Mouse (Mus musculus) intestine, postnatal 0 days (tissue): ENCODE measurements around the gene Stoml1. TPM values are rescaled to one million over a fixed set of nuclear protein-coding genes. Genes with fewer than 3 reads are reported as not detected.

ENCODE experiments used
- ATAC-seq: fragments of 200-750 bp; cut with Nextera tagmentation; 2 replicates; pipeline ENCODE4 v1.8.0; 2017; ENCODE audit warnings: mild to moderate bottlenecking, moderate TSS enrichment, moderate library complexity
- H3K27ac ChIP-seq: fragments of 300-500 bp; sonication (generic); 2 replicates; pipeline ENCODE4 v1.5.1; 2014; ENCODE audit warnings: mild to moderate bottlenecking, low read depth, low read length, moderate library complexity
- H3K27me3 ChIP-seq: fragments of 300-500 bp; sonication (generic); replicated peaks from 2 replicates; pipeline ENCODE4 v1.6.1; 2014; ENCODE audit warnings: low read length, mixed read lengths; ENCODE audit not compliant: control insufficient read depth, insufficient read depth
- H3K36me3 ChIP-seq: fragments of 300-500 bp; sonication (generic); 2 replicates; pipeline ENCODE4 v1.6.1; 2014; ENCODE audit warnings: mild to moderate bottlenecking, moderate library complexity; ENCODE audit not compliant: control insufficient read depth, insufficient read depth
- H3K4me1 ChIP-seq: fragments of 300-500 bp; sonication (generic); replicated peaks from 2 replicates; pipeline ENCODE4 v1.6.1; 2014; ENCODE audit warnings: antibody characterized with exemption, low read length, mixed read lengths; ENCODE audit not compliant: control insufficient read depth, insufficient read depth
- H3K4me2 ChIP-seq: fragments of 300-500 bp; sonication (generic); replicated peaks from 2 replicates; pipeline ENCODE4 v1.6.1; 2014; ENCODE audit warnings: low read depth, mild to moderate bottlenecking, moderate library complexity
- H3K4me3 ChIP-seq: fragments of 300-500 bp; sonication (generic); 2 replicates; pipeline ENCODE4 v1.5.1; 2014; ENCODE audit warnings: low read depth, low read length
- H3K9ac ChIP-seq: fragments of 300-500 bp; sonication (generic); 2 replicates; pipeline ENCODE4 v1.6.1; 2014; ENCODE audit warnings: mild to moderate bottlenecking, low read depth, low read length
- H3K9me3 ChIP-seq: fragments of 300-500 bp; sonication (generic); 2 replicates; pipeline ENCODE4 v1.6.1; 2016; ENCODE audit warnings: mixed run types; ENCODE audit not compliant: control insufficient read depth
- CTCF ChIP-seq: sonication (generic); IDR thresholded peaks from 2 replicates; pipeline ENCODE4 v1.5.1; 2016; ENCODE audit warnings: low read depth, mild to moderate bottlenecking, control low read depth, antibody characterized with exemption, moderate library complexity
- WGBS: fragments of 180-500 bp; shearing (Covaris S2); extraction: QIAGEN DNeasy Blood & Tissue Kit; methylation state at CpG from one replicate; pipeline ENCODE4 v1.1.7; 2014; 5-methylcytosine and 5-hydroxymethylcytosine counted together
- polyA plus RNA-seq: library from polyadenylated mRNA; unstranded; fragments of >200 nt; fragmentation: Nextera tagmentation; extraction: Ambion mirVana; gene quantifications from 2 replicates; pipeline ENCODE4 v1.2.1, GENCODE M21; 2015

The Stoml1 gene
- polyA plus RNA-seq, 1 experiment from 2014 or later: 15.9 TPM

DNA sequence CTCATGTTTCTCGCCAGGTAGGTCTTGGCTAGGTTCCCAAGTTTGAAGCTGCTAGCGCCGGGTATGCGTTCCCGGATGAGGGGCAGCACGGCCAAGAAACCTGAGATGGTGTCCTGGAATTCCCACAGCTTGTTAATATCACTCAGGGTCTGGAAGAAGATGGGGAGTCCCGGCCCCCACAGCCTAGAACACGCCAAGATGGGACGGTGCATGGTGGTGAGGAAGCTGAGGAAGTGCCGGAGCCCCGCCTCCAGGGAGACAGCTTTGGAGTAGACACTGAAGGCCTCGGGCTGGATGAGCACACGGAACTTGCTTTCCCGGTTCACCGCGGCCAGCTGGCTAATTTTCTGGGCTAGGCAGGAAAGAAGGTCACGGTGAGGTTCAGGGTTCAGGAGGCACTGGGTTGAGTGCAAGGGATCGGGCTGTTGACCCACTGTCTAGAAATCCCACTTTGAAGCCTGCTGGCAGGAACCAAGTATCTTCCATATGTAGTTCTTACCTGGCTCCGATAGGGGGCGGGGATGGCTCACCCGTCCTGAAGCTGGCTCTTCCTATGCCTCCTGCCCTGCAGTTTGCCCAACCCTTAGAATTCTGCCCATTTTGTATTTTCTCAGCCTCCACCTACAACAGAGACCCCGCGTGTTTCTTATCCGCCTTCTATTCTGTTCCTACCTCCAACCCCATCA is 32.6 kb upstream of the Stoml1 start:
- WGBS: 70% methylated on average over 24 of the region's 24 CpGs
- Histone ChIP-seq H3K27ac (no peak overlapping the region), H3K4me1 (no peaks in the 10 kb centered on the region), H3K36me3 (peaks cover 44% of the 10 kb centered on the region), H3K27me3 (no peaks in the 10 kb centered on the region), H3K4me3 (no peak overlapping the region), H3K9me3 (no peaks in the 10 kb centered on the region), H3K9ac (no peak overlapping the region), H3K4me2 (no peak overlapping the region)
- ATAC-seq: no peak
- TF ChIP-seq CTCF: peak; percentile 78

DNA sequence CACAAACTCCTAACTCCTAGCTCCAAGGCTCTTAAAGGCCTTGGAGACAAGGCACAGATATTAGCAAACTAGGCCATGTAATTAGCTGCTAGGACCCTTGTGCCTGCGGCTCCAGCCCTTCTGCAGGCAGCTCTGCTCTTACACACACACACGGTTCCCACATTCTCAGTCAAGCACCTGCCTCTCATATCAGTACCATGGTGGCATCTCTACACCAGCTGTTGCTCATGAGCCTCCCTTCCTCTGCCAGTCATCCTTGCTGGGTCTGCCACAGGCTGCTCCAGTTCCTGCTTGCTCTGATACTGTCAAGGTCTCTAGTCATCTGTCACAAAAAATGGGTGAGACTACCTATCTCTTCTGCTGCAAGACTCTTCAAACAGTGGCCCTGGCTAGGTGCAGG is 28.6 kb upstream of the Stoml1 start:
- Histone ChIP-seq H3K27ac (no peak overlapping the region), H3K4me1 (no peaks in the 10 kb centered on the region), H3K9ac (no peak overlapping the region), H3K4me3 (no peak overlapping the region), H3K9me3 (no peaks in the 10 kb centered on the region), H3K36me3 (peaks cover 66% of the 10 kb centered on the region), H3K27me3 (no peaks in the 10 kb centered on the region), H3K4me2 (no peak overlapping the region)
- no peak for ATAC-seq
- TF ChIP-seq CTCF: no peak
- WGBS: 89% methylated on average over 2 of the region's 2 CpGs

DNA sequence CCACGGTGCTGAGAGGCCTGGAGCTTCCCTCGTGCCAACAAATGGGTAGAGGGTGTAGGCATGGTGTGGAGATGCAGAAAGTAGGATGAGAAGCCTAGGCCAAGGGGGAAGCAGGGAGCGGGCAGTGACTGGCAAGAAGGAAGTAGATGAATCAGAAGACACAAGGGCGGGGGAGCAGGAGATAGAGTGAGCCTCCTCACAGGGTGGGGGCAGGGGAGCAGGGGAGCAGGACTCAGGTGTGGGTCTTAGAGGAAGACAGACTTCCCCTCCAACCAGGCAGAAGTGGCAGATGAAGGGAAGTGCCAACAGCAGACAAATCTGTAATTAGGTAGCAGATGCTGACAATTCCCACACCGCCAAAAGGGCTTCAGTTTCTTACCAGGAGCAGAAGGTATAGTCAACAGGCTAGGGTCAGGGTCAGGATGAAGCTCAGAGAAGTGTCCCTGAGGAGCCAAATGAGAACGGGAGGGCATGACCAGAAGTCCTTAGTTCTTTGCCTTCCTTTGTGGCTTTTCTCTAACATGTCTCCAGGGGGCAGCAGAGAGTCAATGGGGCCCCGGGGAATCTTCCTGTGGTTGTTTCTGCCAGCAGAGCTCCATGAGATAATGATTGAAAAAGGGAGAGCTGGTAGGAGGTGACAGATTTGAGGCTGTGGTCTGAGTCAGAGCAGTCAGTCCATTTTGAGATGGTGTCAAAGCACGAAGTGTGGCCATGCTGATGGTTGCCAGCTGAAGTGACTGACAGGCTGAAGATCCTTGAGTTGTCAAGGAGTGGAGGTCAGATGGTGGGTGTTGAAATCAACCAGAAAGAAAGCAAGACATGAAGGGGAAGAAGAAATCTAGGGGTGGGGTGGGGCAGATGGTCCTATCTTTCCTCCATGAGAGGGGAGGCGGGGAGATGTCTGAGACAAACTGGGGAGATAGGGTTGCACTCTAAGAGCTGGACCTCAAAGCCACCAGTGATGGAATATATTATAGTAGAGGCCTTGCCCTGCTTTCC is 26.8 kb upstream of the Stoml1 start:
- WGBS: 62% methylated on average over 9 of the region's 9 CpGs
- Histone ChIP-seq H3K27me3 (no peaks in the 10 kb centered on the region), H3K4me1 (no peaks in the 10 kb centered on the region), H3K27ac (no peak overlapping the region), H3K9ac (no peak overlapping the region), H3K4me3 (no peak overlapping the region), H3K9me3 (no peaks in the 10 kb centered on the region), H3K36me3 (peaks cover 73% of the 10 kb centered on the region), H3K4me2 (no peak overlapping the region)
- TF ChIP-seq CTCF: peak; percentile 94
- ATAC-seq: no peak

DNA sequence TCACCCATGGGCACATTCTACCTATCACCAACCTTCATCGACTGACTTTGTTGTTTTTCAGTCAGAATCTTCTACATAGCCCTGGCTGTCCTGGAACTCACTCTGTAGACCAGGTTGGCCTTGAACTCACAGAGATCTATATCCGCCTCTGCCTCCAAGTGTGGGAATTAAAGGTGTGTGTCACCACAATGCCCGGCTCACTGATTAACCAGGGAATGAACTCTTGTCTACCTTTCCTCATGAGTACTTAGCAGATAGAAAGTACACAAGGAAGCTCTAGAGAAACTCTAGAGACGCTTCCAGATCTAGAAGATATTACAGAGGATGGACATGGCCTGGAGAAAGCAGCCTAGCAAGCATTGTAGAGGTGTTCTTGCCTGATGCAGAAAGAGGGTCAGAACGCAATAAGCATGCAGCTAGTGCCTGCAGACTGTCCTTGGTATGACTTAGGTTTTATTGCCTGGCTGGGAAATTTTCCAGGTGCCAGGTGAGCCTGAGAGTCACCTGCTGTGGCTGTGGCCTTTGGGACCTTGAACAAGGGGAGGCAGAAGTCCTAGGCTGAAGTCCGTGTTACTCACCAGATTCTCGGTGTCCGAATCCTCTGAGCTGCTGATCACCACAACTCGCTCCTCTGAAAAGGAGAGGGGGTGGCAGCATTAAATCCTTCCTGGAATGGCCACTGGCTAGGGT is 24.0 kb upstream of the Stoml1 start:
- Histone ChIP-seq H3K9ac (no peak overlapping the region; the same call in 1 of the 2 replicates), H3K4me1 (0 out of 2 replicates have a peak, but pooled peaks cover 6% of the 10 kb centered on the region), H3K4me2 (no peak overlapping the region), H3K4me3 (no peak overlapping the region), H3K27ac (peak overlapping the region; percentile 74), H3K36me3 (peaks cover 71% of the 10 kb centered on the region), H3K27me3 (no peaks in the 10 kb centered on the region), H3K9me3 (no peaks in the 10 kb centered on the region)
- peak; percentile 68 for ATAC-seq
- WGBS: 60% methylated on average over 9 of the region's 9 CpGs
- no peak for TF ChIP-seq CTCF

DNA sequence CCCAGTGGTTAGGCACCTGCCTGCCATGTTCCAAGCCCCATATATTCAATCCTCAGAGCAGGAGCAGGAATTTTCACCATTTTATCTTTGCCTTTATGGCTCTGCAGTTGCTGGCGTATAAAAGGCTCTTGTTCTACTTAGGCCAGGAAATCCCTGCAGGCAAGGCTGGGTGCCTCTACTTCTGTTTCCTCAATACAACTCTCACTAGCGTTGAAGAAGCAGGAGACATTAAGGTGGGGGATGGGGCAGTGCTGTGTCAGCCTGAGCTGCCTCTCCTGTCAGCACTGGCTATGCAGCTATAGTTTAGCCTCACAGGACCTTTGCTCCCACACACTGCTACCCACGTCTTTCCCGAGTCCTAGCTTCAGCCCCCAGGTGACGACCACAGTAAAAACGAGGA is 21.2 kb upstream of the Stoml1 start:
- 0 out of 2 replicates have a peak, but pooled peaks cover 6% of the 10 kb centered on the region for H3K4me1 ChIP-seq
- H3K9me3 ChIP-seq: no peaks in the 10 kb centered on the region
- H3K9ac ChIP-seq: no peak overlapping the region; the same call in 1 of the 2 replicates
- no peak overlapping the region for H3K4me2 ChIP-seq
- no peak for ATAC-seq
- 62% methylated on average over 6 of the region's 6 CpGs for WGBS
- peaks cover 71% of the 10 kb centered on the region for H3K36me3 ChIP-seq
- peak overlapping the region; percentile 79 for H3K27ac ChIP-seq
- no peaks in the 10 kb centered on the region for H3K27me3 ChIP-seq
- TF ChIP-seq CTCF: no peak
- H3K4me3 ChIP-seq: no peak overlapping the region
